Mouse (Mus musculus): ENCODE data around the gene Cpm. TPM values are rescaled to one million over a fixed set of nuclear protein-coding genes. Genes with fewer than 3 reads are reported as not detected.

Cpm gene
- polyA plus RNA-seq (2015; fragmentation: Nextera tagmentation; extraction: Ambion mirVana): 2.4 and 6.6 TPM in 2 replicates

- peaks cover 56% of the 10 kb centered on the region for H3K27me3 ChIP-seq
- H3K36me3 ChIP-seq: no peaks in the 10 kb centered on the region
- under 1% methylated on average over 72 of the region's 73 CpGs for WGBS
- peak within 1 kb of the TSS; percentile 70 for H3K4me3 ChIP-seq
- no peaks in the 10 kb centered on the region; the same call in 1 of the 2 replicates for H3K9me3 ChIP-seq (replicated peaks)
- H3K4me1 ChIP-seq (replicated peaks): peaks cover 15% of the 10 kb centered on the region
- ATAC-seq (replicated peaks; ENCODE audit: insufficient number of reproducible peaks, insufficient read depth, low FRiP score, low read depth): peak; percentile 88
- H3K27ac ChIP-seq: no peak within 1 kb of the TSS
- H3K9ac ChIP-seq: peak within 1 kb of the TSS; percentile 56
- H3K4me2 ChIP-seq: peak within 1 kb of the TSS; percentile 99
Observed at GRCm38 (mm10) chr10:117629169-117629971, at the start of gene Cpm. Gene Cpm (plus strand): TSS chr10:117629500.

- WGBS: 46% methylated on average over 9 of the region's 9 CpGs
Observed at GRCm38 (mm10) chr10:117579771-117580284, 49.5 kb upstream of the Cpm start.

GRCm38 (mm10) chr10:117580405-117580804 lies 48.9 kb upstream of the Cpm start:
- no peaks in the 10 kb centered on the region for H3K9me3 ChIP-seq (replicated peaks)
- WGBS: 83% methylated on average over 5 of the region's 5 CpGs

More at GRCm38 (mm10) chr10:117579771-117580284, 49.5 kb upstream of the Cpm start:
- Histone ChIP-seq H3K9me3 (replicated peaks) (no peaks in the 10 kb centered on the region), H3K4me1 (replicated peaks) (no peaks in the 10 kb centered on the region), H3K36me3 (no peaks in the 10 kb centered on the region), H3K4me2 (no peak overlapping the region), H3K27ac (no peak overlapping the region), H3K27me3 (no peaks in the 10 kb centered on the region), H3K4me3 (no peak overlapping the region), H3K9ac (no peak overlapping the region)
- no peak for ATAC-seq (replicated peaks; ENCODE audit: insufficient number of reproducible peaks, insufficient read depth, low FRiP score, low read depth)

GRCm38 (mm10) chr10:117581007-117581752 lies 48.1 kb upstream of the Cpm start:
- no peak overlapping the region for H3K9ac ChIP-seq
- H3K36me3 ChIP-seq: no peaks in the 10 kb centered on the region
- WGBS: 88% methylated on average over 11 of the region's 11 CpGs
- H3K4me2 ChIP-seq: no peak overlapping the region
- ATAC-seq (replicated peaks; ENCODE audit: insufficient number of reproducible peaks, insufficient read depth, low FRiP score, low read depth): no peak
- H3K4me3 ChIP-seq: no peak overlapping the region
- no peaks in the 10 kb centered on the region for H3K27me3 ChIP-seq
- H3K9me3 ChIP-seq (replicated peaks): no peaks in the 10 kb centered on the region
- no peak overlapping the region for H3K27ac ChIP-seq
- no peaks in the 10 kb centered on the region for H3K4me1 ChIP-seq (replicated peaks)

More at GRCm38 (mm10) chr10:117580405-117580804, 48.9 kb upstream of the Cpm start:
- no peaks in the 10 kb centered on the region for H3K36me3 ChIP-seq
- no peak overlapping the region for H3K4me3 ChIP-seq
- ATAC-seq (replicated peaks; ENCODE audit: insufficient number of reproducible peaks, insufficient read depth, low FRiP score, low read depth): no peak
- no peak overlapping the region for H3K9ac ChIP-seq
- H3K27me3 ChIP-seq: no peaks in the 10 kb centered on the region
- no peaks in the 10 kb centered on the region for H3K4me1 ChIP-seq (replicated peaks)
- no peak overlapping the region for H3K27ac ChIP-seq
- H3K4me2 ChIP-seq: no peak overlapping the region

GRCm38 (mm10) chr10:117581753-117582062 lies 47.6 kb upstream of the Cpm start:
- H3K9me3 ChIP-seq (replicated peaks): no peaks in the 10 kb centered on the region
- H3K4me2 ChIP-seq: no peak overlapping the region
- H3K36me3 ChIP-seq: no peaks in the 10 kb centered on the region
- ATAC-seq (replicated peaks; ENCODE audit: insufficient number of reproducible peaks, insufficient read depth, low FRiP score, low read depth): no peak
- no peak overlapping the region for H3K9ac ChIP-seq
- H3K27ac ChIP-seq: no peak overlapping the region
- 82% methylated on average over 3 of the region's 3 CpGs for WGBS
- H3K4me3 ChIP-seq: no peak overlapping the region
- no peaks in the 10 kb centered on the region for H3K27me3 ChIP-seq
- no peaks in the 10 kb centered on the region for H3K4me1 ChIP-seq (replicated peaks)

GRCm38 (mm10) chr10:117583155-117584061 lies 45.9 kb upstream of the Cpm start:
- H3K4me2 ChIP-seq: no peak overlapping the region
- no peak overlapping the region for H3K27ac ChIP-seq
- no peak overlapping the region for H3K9ac ChIP-seq
- no peak overlapping the region for H3K4me3 ChIP-seq
- H3K36me3 ChIP-seq: no peaks in the 10 kb centered on the region
- no peaks in the 10 kb centered on the region for H3K4me1 ChIP-seq (replicated peaks)
- no peak for ATAC-seq (replicated peaks; ENCODE audit: insufficient number of reproducible peaks, insufficient read depth, low FRiP score, low read depth)
- WGBS: 72% methylated on average over 14 of the region's 14 CpGs
- H3K9me3 ChIP-seq (replicated peaks): no peaks in the 10 kb centered on the region
- H3K27me3 ChIP-seq: no peaks in the 10 kb centered on the region

GRCm38 (mm10) chr10:117584102-117584501 lies 45.2 kb upstream of the Cpm start:
- Histone ChIP-seq H3K4me2 (no peak overlapping the region), H3K27ac (no peak overlapping the region), H3K36me3 (no peaks in the 10 kb centered on the region), H3K27me3 (no peaks in the 10 kb centered on the region), H3K4me1 (replicated peaks) (no peaks in the 10 kb centered on the region), H3K9ac (no peak overlapping the region), H3K4me3 (no peak overlapping the region), H3K9me3 (replicated peaks) (no peaks in the 10 kb centered on the region)
- no peak for ATAC-seq (replicated peaks; ENCODE audit: insufficient number of reproducible peaks, insufficient read depth, low FRiP score, low read depth)
- WGBS: 72% methylated on average over 3 of the region's 3 CpGs

- no peaks in the 10 kb centered on the region for H3K9me3 ChIP-seq (replicated peaks)
- no peaks in the 10 kb centered on the region for H3K4me1 ChIP-seq (replicated peaks)
- no peak overlapping the region for H3K4me2 ChIP-seq
- H3K27ac ChIP-seq: no peak overlapping the region
- H3K9ac ChIP-seq: no peak overlapping the region
- H3K4me3 ChIP-seq: no peak overlapping the region
- H3K27me3 ChIP-seq: no peaks in the 10 kb centered on the region
- WGBS: 82% methylated on average over 6 of the region's 6 CpGs
- no peaks in the 10 kb centered on the region for H3K36me3 ChIP-seq
- no peak for ATAC-seq (replicated peaks; ENCODE audit: insufficient number of reproducible peaks, insufficient read depth, low FRiP score, low read depth)
Observed at GRCm38 (mm10) chr10:117584566-117585515, 44.5 kb upstream of the Cpm start.

GRCm38 (mm10) chr10:117585600-117586299 lies 43.5 kb upstream of the Cpm start:
- Histone ChIP-seq H3K4me3 (no peak overlapping the region), H3K9ac (no peak overlapping the region), H3K4me1 (replicated peaks) (no peaks in the 10 kb centered on the region), H3K27me3 (no peaks in the 10 kb centered on the region), H3K27ac (no peak overlapping the region), H3K9me3 (replicated peaks) (no peaks in the 10 kb centered on the region), H3K36me3 (no peaks in the 10 kb centered on the region), H3K4me2 (no peak overlapping the region)
- WGBS: 67% methylated on average over 2 of the region's 2 CpGs
- no peak for ATAC-seq (replicated peaks; ENCODE audit: insufficient number of reproducible peaks, insufficient read depth, low FRiP score, low read depth)

GRCm38 (mm10) chr10:117586859-117587258 lies 42.4 kb upstream of the Cpm start:
- Histone ChIP-seq H3K4me2 (no peak overlapping the region), H3K9ac (no peak overlapping the region), H3K9me3 (replicated peaks) (no peaks in the 10 kb centered on the region), H3K36me3 (no peaks in the 10 kb centered on the region), H3K27ac (no peak overlapping the region), H3K4me3 (no peak overlapping the region), H3K4me1 (replicated peaks) (no peaks in the 10 kb centered on the region), H3K27me3 (no peaks in the 10 kb centered on the region)
- WGBS: 71% methylated on average over 11 of the region's 11 CpGs
- ATAC-seq (replicated peaks; ENCODE audit: insufficient number of reproducible peaks, insufficient read depth, low FRiP score, low read depth): no peak
